Mouse (Mus musculus): ENCODE results near the gene Lrrc27.

GRCm38 (mm10) chr7:139217046-139217445 lies 4.3 kb downstream of the Lrrc27 start:
- TF ChIP-seq CTCF (IDR thresholded peaks at IDR 0.05; ENCODE audit: low read depth, low read length), result no peak
- TF ChIP-seq POLR2A (IDR thresholded peaks at IDR 0.05; ENCODE audit: borderline replicate concordance, low read depth, low read length), result no peak
